Mouse (Mus musculus) liver, embryonic 11.5 days (tissue): ENCODE data around the gene Gcnt3. TPM values are rescaled to one million over a fixed set of nuclear protein-coding genes. Genes with fewer than 3 reads are reported as not detected.
A peak's percentile ranks its signal among the peaks of the same experiment; 100 is the strongest.

Experiments
- ATAC-seq: fragments of 200-750 bp; cut with Nextera tagmentation; replicated peaks from 2 replicates; pipeline ENCODE4 v1.8.0; 2017; ENCODE audit warnings: moderate number of reproducible peaks, mild to moderate bottlenecking, moderate TSS enrichment, moderate library complexity; ENCODE audit not compliant: low FRiP score
- DNase-seq: peaks from one replicate; pipeline ENCODE4 v3.0.0-alpha.2; 2017; ENCODE audit warnings: low spot score
- H3K27ac ChIP-seq: fragments of 300-500 bp; sonication (generic); 2 replicates; pipeline ENCODE4 v1.5.1; 2014; ENCODE audit warnings: mild to moderate bottlenecking, low read depth, low read length, control low read depth
- H3K27me3 ChIP-seq: fragments of 300-500 bp; sonication (generic); replicated peaks from 2 replicates; pipeline ENCODE4 v1.6.1; 2014; ENCODE audit warnings: low read length, mixed read lengths; ENCODE audit not compliant: control insufficient read depth, insufficient read depth
- H3K36me3 ChIP-seq: fragments of 300-500 bp; sonication (generic); 2 replicates; pipeline ENCODE4 v1.6.1; 2014; ENCODE audit warnings: mild to moderate bottlenecking, low read length, moderate library complexity, mixed read lengths; ENCODE audit not compliant: control insufficient read depth, insufficient read depth
- H3K4me1 ChIP-seq: fragments of 300-500 bp; sonication (generic); replicated peaks from 2 replicates; pipeline ENCODE4 v1.6.1; 2014; ENCODE audit warnings: low read length, mixed read lengths; ENCODE audit not compliant: control insufficient read depth, insufficient read depth
- H3K4me2 ChIP-seq: fragments of 300-500 bp; sonication (generic); 2 replicates; pipeline ENCODE4 v1.6.1; 2014; ENCODE audit warnings: mild to moderate bottlenecking, control low read depth, moderate library complexity
- H3K4me3 ChIP-seq: fragments of 300-500 bp; sonication (generic); 2 replicates; pipeline ENCODE4 v1.5.1; 2014; ENCODE audit warnings: low read depth, low read length, control low read depth
- H3K9ac ChIP-seq: fragments of 300-500 bp; sonication (generic); 2 replicates; pipeline ENCODE4 v1.6.1; 2014; ENCODE audit warnings: low read depth, low read length, control low read depth
- H3K9me3 ChIP-seq: fragments of 300-500 bp; sonication (generic); 2 replicates; pipeline ENCODE4 v1.6.1; 2016; ENCODE audit warnings: low read length, inconsistent platforms, mixed read lengths; ENCODE audit not compliant: control insufficient read depth
- WGBS: fragments of 180-500 bp; shearing (Covaris S2); extraction: QIAGEN DNeasy Blood & Tissue Kit; methylation state at CpG from one replicate; pipeline ENCODE4 v1.1.7; 2014; 5-methylcytosine and 5-hydroxymethylcytosine counted together
- polyA plus RNA-seq: library from polyadenylated mRNA; unstranded; fragments of >200 nt; fragmentation: Nextera tagmentation; extraction: Ambion mirVana; gene quantifications from 2 replicates; pipeline ENCODE4 v1.2.1, GENCODE M21; 2014

The Gcnt3 gene
- polyA plus RNA-seq, 1 experiment from 2014 or later, result not detected

DNA sequence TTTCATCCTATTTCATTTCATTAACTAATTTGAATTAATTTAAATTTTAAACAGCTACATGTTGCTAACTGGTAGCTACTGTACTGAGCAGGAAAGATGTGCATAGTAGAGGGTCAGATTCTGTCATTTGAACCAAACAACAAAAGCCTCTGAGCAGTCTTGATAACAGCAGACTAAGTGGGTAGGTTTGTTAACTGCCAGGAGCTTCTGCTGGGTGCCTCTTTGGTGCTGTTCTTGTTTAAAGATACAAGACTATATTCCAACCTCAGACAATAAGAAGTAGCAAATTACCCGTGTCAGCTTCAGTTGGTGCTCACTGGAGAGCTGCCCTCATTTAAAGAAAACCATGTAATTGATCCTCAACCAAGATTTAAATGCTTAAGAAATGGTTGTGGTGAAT is 16.3 kb downstream of the Gcnt3 start:
- peaks cover 26% of the 10 kb centered on the region for H3K4me1 ChIP-seq
- H3K4me2 ChIP-seq, result peak overlapping the region; percentile 2; the same call in 1 of the 2 replicates
- WGBS, result 46% methylated on average over 1 of the region's 1 CpGs
- H3K36me3 ChIP-seq, result peaks cover 3% of the 10 kb centered on the region; the same call in 1 of the 2 replicates
- H3K9me3 ChIP-seq, result no peaks in the 10 kb centered on the region
- no peak overlapping the region for H3K27ac ChIP-seq
- DNase-seq (no peak), ATAC-seq (peak; percentile 74)
- H3K4me3 ChIP-seq, result no peak overlapping the region
- no peaks in the 10 kb centered on the region for H3K27me3 ChIP-seq
- no peak overlapping the region for H3K9ac ChIP-seq

DNA sequence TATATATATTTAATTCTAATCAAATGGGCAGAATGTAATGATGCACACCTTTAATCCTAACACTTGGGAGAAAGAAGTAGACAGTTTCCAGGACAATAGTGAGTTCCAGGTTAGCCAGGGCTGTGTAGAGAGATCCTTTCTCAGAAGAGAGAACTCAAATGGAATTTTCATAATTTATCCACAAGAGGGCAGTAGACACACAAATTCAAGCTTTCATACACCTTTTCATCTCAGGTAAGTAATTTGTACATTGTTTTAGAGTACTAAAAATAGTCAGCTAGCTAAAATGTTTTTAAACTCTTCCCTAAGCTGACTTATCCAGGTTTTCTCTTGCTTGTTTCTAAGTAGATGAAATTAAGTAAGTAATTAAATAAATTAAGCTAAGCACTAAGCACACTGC is 19.0 kb downstream of the Gcnt3 start:
- peaks cover 3% of the 10 kb centered on the region; the same call in 1 of the 2 replicates for H3K36me3 ChIP-seq
- H3K4me2 ChIP-seq, result no peak overlapping the region
- H3K9me3 ChIP-seq, result no peaks in the 10 kb centered on the region
- DNase-seq (no peak), ATAC-seq (no peak)
- peaks cover 30% of the 10 kb centered on the region for H3K4me1 ChIP-seq
- H3K27me3 ChIP-seq, result no peaks in the 10 kb centered on the region
- no peak overlapping the region for H3K4me3 ChIP-seq
- no peak overlapping the region for H3K27ac ChIP-seq
- H3K9ac ChIP-seq, result no peak overlapping the region

DNA sequence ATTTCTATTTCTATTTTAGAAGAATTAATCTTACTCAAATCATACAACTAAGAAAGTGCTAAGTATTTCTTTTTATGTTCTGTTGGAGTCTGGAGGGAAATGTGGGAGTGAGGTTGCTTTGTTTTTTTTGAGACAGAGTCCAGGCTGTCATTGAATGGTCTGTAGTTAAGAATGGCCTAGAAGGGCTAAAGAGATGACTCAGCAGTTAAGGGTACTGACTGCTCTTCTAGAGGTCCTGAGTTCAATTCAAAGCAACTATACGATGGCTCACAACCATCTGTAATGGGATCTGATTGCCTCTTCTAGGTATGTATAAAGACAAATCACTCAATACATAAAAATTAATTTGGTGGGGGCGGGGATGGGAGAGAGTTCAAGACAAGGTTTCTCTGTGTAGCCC is 22.3 kb downstream of the Gcnt3 start:
- H3K9me3 ChIP-seq, result no peaks in the 10 kb centered on the region
- 88% methylated on average over 2 of the region's 2 CpGs for WGBS
- no peak for ATAC-seq

DNA sequence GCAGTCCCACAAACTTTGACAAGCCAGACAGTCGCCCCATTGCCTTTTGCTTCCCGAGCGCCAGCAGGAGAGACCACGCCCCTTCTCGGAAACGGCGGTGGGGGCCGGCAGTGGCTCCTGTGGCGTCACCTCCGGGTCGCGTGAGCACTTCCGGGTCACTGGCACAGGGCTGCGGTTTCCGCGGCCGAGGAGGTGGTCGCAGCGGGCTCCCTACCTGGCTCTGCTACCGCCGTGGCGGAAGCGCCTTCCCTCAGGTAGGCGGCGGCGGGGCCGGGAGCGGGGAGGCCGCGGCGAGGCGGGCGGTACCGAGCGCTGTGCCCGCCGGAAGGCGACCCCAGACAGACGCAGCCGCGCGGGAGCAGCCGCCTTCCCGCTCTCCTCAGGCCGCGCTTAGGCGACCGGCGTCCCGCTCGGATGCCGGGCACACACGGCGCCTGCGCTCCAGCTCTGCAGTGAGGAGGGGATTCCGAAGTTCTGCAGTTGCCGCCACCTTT is 25.4 kb downstream of the Gcnt3 start, which contains the start of gene Gtf2a2:
Gene Gtf2a2, plus strand, starts transcription at position 143 of the 494 bp plus-strand sequence.
- Histone ChIP-seq H3K4me2 (peak within 1 kb of the TSS; percentile 75), H3K4me3 (peak within 1 kb of the TSS; percentile 87), H3K9ac (peak within 1 kb of the TSS; percentile 87), H3K9me3 (no peaks in the 10 kb centered on the region), H3K36me3 (peaks cover 8% of the 10 kb centered on the region; the same call in 1 of the 2 replicates), H3K27ac (peak within 1 kb of the TSS; percentile 94), H3K4me1 (peaks cover 17% of the 10 kb centered on the region), H3K27me3 (no peaks in the 10 kb centered on the region)
- ATAC-seq (peak; percentile 93), DNase-seq (peak; percentile 92)
- 1% methylated on average over 57 of the region's 57 CpGs for WGBS

More for the DNA sequence above, 22.3 kb downstream of the Gcnt3 start:
- no peak overlapping the region for H3K27ac ChIP-seq
- H3K9ac ChIP-seq, result no peak overlapping the region
- no peaks in the 10 kb centered on the region for H3K27me3 ChIP-seq
- H3K4me3 ChIP-seq, result no peak overlapping the region
- H3K4me2 ChIP-seq, result no peak overlapping the region
- peaks cover 15% of the 10 kb centered on the region for H3K4me1 ChIP-seq
- peaks cover 3% of the 10 kb centered on the region; the same call in 1 of the 2 replicates for H3K36me3 ChIP-seq
- DNase-seq, result no peak

DNA sequence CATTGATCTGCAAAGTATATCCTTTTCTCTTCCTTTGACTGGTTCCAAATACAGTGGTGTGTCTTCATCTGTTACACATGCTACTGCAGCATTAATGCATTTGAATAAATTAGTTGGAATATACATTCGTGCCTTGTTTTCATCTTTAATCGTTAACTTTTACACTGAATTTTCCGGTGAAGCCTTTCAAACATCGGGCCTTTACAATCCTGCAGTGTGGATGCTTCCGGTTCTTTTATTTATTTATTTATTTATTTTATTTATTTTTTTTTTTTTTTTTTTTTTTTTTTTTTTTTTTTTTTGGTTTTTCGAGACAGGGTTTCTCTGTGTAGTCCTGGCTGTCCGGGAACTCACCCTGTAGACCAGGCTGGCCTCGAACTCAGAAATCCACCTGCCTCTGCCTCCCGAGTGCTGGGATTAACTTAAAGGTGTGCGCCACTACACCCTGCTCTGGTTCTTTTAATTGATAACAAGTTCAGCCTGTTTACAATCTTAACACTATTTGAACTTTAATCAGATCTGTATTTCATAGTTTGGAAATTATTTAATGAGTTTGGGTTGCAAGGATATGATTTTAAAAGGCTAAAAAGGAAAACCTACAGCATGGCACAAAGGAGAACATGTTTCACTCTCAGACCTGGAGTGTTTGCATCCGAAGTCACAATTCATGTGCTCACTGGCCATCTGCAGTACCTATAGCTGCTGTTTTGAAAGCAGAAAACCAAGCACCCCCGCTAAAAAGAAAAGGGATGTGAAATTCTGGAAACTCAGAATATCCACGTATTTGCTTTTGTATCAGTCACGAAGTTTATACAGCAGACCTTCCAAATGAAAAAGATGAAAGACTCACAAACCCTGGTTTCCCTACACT is 26.1 kb downstream of the Gcnt3 start:
- Histone ChIP-seq H3K36me3 (peaks cover 8% of the 10 kb centered on the region; the same call in 1 of the 2 replicates), H3K4me3 (peak overlapping the region; percentile 87), H3K4me1 (peaks cover 17% of the 10 kb centered on the region), H3K27ac (peak overlapping the region; percentile 94), H3K9ac (peak overlapping the region; percentile 87), H3K4me2 (peak overlapping the region; percentile 75), H3K9me3 (no peaks in the 10 kb centered on the region), H3K27me3 (no peaks in the 10 kb centered on the region)
- DNase-seq (no peak), ATAC-seq (peak; percentile 50)
- 63% methylated on average over 14 of the region's 14 CpGs for WGBS

DNA sequence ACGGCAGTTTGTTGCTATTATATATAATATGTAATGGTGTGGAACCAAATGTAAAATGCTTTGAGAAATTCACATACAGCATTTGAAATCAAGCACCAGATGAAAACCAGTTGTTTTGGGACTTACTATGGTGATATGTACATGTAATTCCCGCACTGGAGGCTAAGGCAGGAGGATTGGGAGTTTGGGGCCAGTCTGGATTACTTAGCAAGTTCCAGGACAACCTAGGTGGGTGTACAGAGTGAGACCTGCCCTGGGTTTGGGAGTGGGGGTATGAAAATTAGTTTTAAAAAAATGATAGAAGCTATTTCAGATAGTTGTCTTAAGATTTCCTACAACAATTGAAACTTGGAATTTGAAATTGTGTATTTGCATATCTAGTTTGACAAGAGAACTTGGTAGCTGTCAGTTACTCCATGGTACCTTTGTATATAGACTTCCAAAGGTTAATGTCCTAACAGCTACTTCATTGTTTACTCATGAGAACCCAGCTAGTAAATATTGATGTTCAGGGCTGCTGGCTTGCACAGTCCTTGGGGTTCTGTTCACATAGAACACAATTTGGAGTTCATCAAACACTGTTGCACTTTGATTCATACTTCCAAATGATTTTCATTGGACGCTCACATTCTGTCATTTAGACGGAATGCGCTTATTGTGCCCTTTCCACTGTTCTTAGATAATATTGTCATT is 27.0 kb downstream of the Gcnt3 start:
- H3K27ac ChIP-seq, result peak overlapping the region; percentile 54; the same call in 1 of the 2 replicates
- H3K9ac ChIP-seq, result no peak overlapping the region
- peaks cover 8% of the 10 kb centered on the region; the same call in 1 of the 2 replicates for H3K36me3 ChIP-seq
- no peaks in the 10 kb centered on the region for H3K9me3 ChIP-seq
- WGBS, result 95% methylated on average over 5 of the region's 5 CpGs
- peaks cover 17% of the 10 kb centered on the region for H3K4me1 ChIP-seq
- H3K4me3 ChIP-seq, result no peak overlapping the region
- DNase-seq, result no peak
- no peak overlapping the region; the same call in 1 of the 2 replicates for H3K4me2 ChIP-seq
- ATAC-seq, result no peak
- H3K27me3 ChIP-seq, result no peaks in the 10 kb centered on the region

DNA sequence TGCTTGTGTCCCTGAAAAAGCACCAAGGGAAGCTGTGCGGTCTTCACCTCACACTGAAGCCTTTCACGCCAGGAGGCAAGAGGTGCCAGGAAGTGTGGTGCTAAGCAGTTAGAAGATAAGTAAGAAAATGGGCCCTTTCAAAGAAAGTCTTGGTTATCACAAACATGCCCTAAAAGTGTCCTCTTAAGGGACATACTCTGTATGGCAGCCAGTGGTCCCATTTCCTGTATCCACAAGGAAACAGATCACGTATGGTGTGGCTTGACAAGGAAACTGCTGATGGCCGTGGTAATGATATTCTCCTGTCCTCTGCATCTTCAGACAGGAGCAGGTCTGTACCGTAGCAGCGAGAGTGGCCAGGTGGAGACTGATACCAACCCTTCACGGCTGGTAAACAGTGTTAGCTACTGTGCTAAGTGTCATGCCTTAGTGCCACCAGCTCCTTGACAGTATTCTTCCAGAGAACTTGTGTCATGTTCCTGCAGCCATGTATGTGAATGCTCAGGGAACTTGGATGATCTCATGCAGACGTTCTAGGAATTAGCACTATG is 28.1 kb downstream of the Gcnt3 start:
- peaks cover 15% of the 10 kb centered on the region for H3K4me1 ChIP-seq
- DNase-seq (no peak), ATAC-seq (peak; percentile 55)
- H3K9ac ChIP-seq, result 0 out of 2 replicates have a peak overlapping the region, but pooled peaks have one; percentile 5
- H3K36me3 ChIP-seq, result peaks cover 8% of the 10 kb centered on the region; the same call in 1 of the 2 replicates
- H3K4me2 ChIP-seq, result no peak overlapping the region; the same call in 1 of the 2 replicates
- H3K27ac ChIP-seq, result peak overlapping the region; percentile 79
- 53% methylated on average over 8 of the region's 8 CpGs for WGBS
- H3K9me3 ChIP-seq, result no peaks in the 10 kb centered on the region
- H3K27me3 ChIP-seq, result no peaks in the 10 kb centered on the region
- H3K4me3 ChIP-seq, result no peak overlapping the region

DNA sequence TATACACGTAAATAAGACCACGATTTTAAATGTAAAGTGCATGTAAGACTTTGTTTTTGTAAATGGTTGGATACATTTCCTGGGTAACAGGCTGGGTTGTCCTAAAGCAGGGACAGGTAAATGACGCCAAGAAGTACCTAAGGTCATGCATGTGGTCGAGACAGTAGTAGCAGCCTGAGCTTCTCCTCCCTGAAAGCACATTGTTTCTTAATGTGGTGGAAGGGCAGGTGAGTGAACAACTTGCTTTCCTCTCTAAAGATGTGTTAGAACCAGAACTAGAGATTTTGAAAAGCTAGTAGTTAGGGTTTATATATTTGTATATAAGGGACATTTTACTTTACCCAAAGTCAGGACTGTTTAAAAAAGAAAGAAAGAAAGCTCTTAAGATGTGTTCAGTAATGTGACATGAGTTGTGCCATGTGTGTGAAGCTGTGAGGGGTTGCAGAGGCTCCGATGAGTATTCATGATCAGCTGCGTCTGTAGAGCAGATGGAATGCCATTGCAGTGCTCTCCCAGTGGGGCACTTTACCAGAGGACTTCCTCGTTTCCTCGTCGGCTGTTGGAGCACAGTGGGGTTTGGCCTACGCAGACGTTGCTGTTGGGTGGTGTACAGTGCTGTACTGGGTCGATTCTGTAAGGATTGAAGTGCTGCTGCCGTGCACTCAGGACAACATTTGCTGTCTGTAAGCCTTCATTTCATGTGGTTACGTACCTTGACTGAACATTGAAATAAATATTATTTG is 30.2 kb downstream of the Gcnt3 start:
- DNase-seq, result no peak
- Histone ChIP-seq H3K27me3 (no peaks in the 10 kb centered on the region), H3K36me3 (peaks cover 14% of the 10 kb centered on the region; the same call in 1 of the 2 replicates), H3K9ac (no peak overlapping the region), H3K9me3 (no peaks in the 10 kb centered on the region), H3K4me3 (no peak overlapping the region), H3K4me1 (peaks cover 3% of the 10 kb centered on the region), H3K4me2 (no peak overlapping the region), H3K27ac (no peak overlapping the region)
- ATAC-seq, result no peak
- 88% methylated on average over 14 of the region's 14 CpGs for WGBS
